8 mouse cellular contexts compared by ENCODE assay signal in genomic region chr9:21591831-21592702, GRCm38 (mm10). TPM values are rescaled to one million over a fixed set of nuclear protein-coding genes. Genes with fewer than 3 reads are reported as not detected.
DNase-seq lines count a peak whose midpoint lies in the region; ATAC-seq and TF ChIP-seq lines count a peak whose summit lies in the region.

No protein-coding gene starts in this region.

- peaks cover 28% of the 10 kb centered on the region for H3K79me2 ChIP-seq in MEL (ENCODE audit: control insufficient read depth, insufficient read depth, low read length, poor library complexity)

- no peak for DNase-seq in heart, postnatal 0 days (ENCODE audit: low spot score)
- no peak for DNase-seq in heart, adult 11 months
- DNase-seq in MEL (ENCODE audit: low read depth, low spot score) (peak; percentile 63), MN1 (ENCODE audit: low spot score) (no peak)
- DNase-seq in forebrain, embryonic 14.5 days (ENCODE audit: low spot score) = no peak
- DNase-seq in adrenal gland, adult 8-10 months = no peak
- no peak for DNase-seq in right cerebral cortex, adult 2 months (ENCODE audit: low spot score in 2 of 2)

- no peak for TF ChIP-seq POLR2A in MEL (IDR thresholded peaks at IDR 0.05; ENCODE audit: control insufficient read depth in 1 of 2, insufficient read depth in 1 of 2, low read depth in 1 of 2, low read length in 2 of 2, poor library complexity in 1 of 2)

- peak overlapping the region; percentile 75 for H3K9ac ChIP-seq in heart, postnatal 0 days (replicated peaks; ENCODE audit: low read depth, low read length)
- H3K9ac ChIP-seq in MEL (ENCODE audit: control insufficient read depth, low read depth, low read length, poor library complexity, severe bottlenecking) = peak overlapping the region; percentile 60
- H3K9ac ChIP-seq in forebrain, embryonic 14.5 days (ENCODE audit: low read length) = peak overlapping the region; percentile 92
- H3K9ac ChIP-seq in liver, embryonic 15.5 days = peak overlapping the region; percentile 85

- peak overlapping the region; percentile 84 for H3K4me2 ChIP-seq in heart, postnatal 0 days (ENCODE audit: low read depth, low read length)
- peak overlapping the region; percentile 90 for H3K4me2 ChIP-seq in forebrain, embryonic 14.5 days (ENCODE audit: low read length)
- peak overlapping the region; percentile 98 for H3K4me2 ChIP-seq in liver, embryonic 15.5 days

- 16% methylated on average over 17 of the region's 17 CpGs for WGBS in heart, postnatal 0 days
- 25% methylated on average over 17 of the region's 17 CpGs for WGBS in forebrain, embryonic 14.5 days
- WGBS in liver, embryonic 15.5 days (ENCODE audit: insufficient replicate concordance) = 16% methylated on average over 17 of the region's 17 CpGs

- peaks cover 15% of the 10 kb centered on the region for H3K4me1 ChIP-seq in heart, postnatal 0 days (ENCODE audit: control insufficient read depth, insufficient read depth)
- peaks cover 3 to 22% of the 10 kb centered on the region in 2 experiments; a peak in 3 of 4 replicates for H3K4me1 ChIP-seq in MEL (ENCODE audit: control insufficient read depth in 1 of 2, insufficient read depth in 2 of 2, low read length in 2 of 2)
- peaks cover 22% of the 10 kb centered on the region for H3K4me1 ChIP-seq in forebrain, embryonic 14.5 days (ENCODE audit: control insufficient read depth, insufficient read depth, low read length)
- peaks cover 38% of the 10 kb centered on the region for H3K4me1 ChIP-seq in liver, embryonic 15.5 days (replicated peaks)

- H3K27me3 ChIP-seq in heart, postnatal 0 days (ENCODE audit: control insufficient read depth, insufficient read depth, low read length) = no peaks in the 10 kb centered on the region
- H3K27me3 ChIP-seq in MEL (ENCODE audit: control insufficient read depth in 1 of 2, insufficient read depth in 2 of 2, low read length in 2 of 2) = no peaks in the 10 kb centered on the region
- no peaks in the 10 kb centered on the region for H3K27me3 ChIP-seq in forebrain, embryonic 14.5 days (replicated peaks; ENCODE audit: control insufficient read depth, insufficient read depth, low read length)
- H3K27me3 ChIP-seq in liver, embryonic 15.5 days = no peaks in the 10 kb centered on the region

- peak; percentile 33 for ATAC-seq in heart, postnatal 0 days (ENCODE audit: insufficient read depth, low read depth)
- peak; percentile 70 for ATAC-seq in forebrain, embryonic 14.5 days
- peak; percentile 41 for ATAC-seq in liver, embryonic 15.5 days (ENCODE audit: insufficient read depth)

- H3K4me3 ChIP-seq in heart, postnatal 0 days (ENCODE audit: low read depth, low read length) = peak overlapping the region; percentile 92
- peak overlapping the region; percentile 51 to 65 for H3K4me3 ChIP-seq in MEL (ENCODE audit: control insufficient read depth in 1 of 2, insufficient read depth in 1 of 2, low read depth in 2 of 2, low read length in 2 of 2)
- H3K4me3 ChIP-seq in forebrain, embryonic 14.5 days (ENCODE audit: low read depth, low read length) = peak overlapping the region; percentile 91
- peak overlapping the region; percentile 84 for H3K4me3 ChIP-seq in liver, embryonic 15.5 days (replicated peaks)

- TF ChIP-seq CTCF in heart, postnatal 0 days (IDR thresholded peaks at IDR 0.05; ENCODE audit: low read depth) = no peak
- no peak for TF ChIP-seq CTCF in MEL (IDR thresholded peaks at IDR 0.05 in 2 of 3, conservative IDR thresholded peaks at IDR 0.05 in 1 of 3; ENCODE audit: control insufficient read depth in 1 of 3, insufficient read depth in 1 of 3, low read depth in 2 of 3, low read length in 3 of 3, poor library complexity in 1 of 3, severe bottlenecking in 1 of 3)

- peaks cover 49% of the 10 kb centered on the region for H3K36me3 ChIP-seq in heart, postnatal 0 days (replicated peaks; ENCODE audit: control insufficient read depth, insufficient read depth, low read length)
- peaks cover 9 to 20% of the 10 kb centered on the region in 2 experiments for H3K36me3 ChIP-seq in MEL (ENCODE audit: control insufficient read depth in 1 of 2, insufficient read depth in 2 of 2, low read length in 2 of 2)
- peaks cover 51% of the 10 kb centered on the region for H3K36me3 ChIP-seq in forebrain, embryonic 14.5 days (ENCODE audit: control insufficient read depth, insufficient read depth, low read length)
- peaks cover 51% of the 10 kb centered on the region for H3K36me3 ChIP-seq in liver, embryonic 15.5 days (replicated peaks)

- TF ChIP-seq RAD21 in MEL (IDR thresholded peaks at IDR 0.05; ENCODE audit: low read depth, low read length) = no peak

- no peaks in the 10 kb centered on the region for H3K9me3 ChIP-seq in heart, postnatal 0 days (replicated peaks; ENCODE audit: control insufficient read depth, low read length)
- no peaks in the 10 kb centered on the region for H3K9me3 ChIP-seq in MEL (replicated peaks; ENCODE audit: insufficient read depth, low read length)
- no peaks in the 10 kb centered on the region for H3K9me3 ChIP-seq in forebrain, embryonic 14.5 days (replicated peaks; ENCODE audit: control insufficient read depth, low read length)
- no peaks in the 10 kb centered on the region for H3K9me3 ChIP-seq in liver, embryonic 15.5 days (replicated peaks)

- TF ChIP-seq EP300 in heart, postnatal 0 days (IDR thresholded peaks at IDR 0.05; ENCODE audit: low read depth) = 0 out of 2 replicates have a peak, but pooled peaks have one; percentile 6
- no peak for TF ChIP-seq EP300 in MEL (IDR thresholded peaks at IDR 0.05; ENCODE audit: low read depth in 1 of 2, low read length in 2 of 2)

- peak overlapping the region; percentile 89 for H3K27ac ChIP-seq in heart, postnatal 0 days (ENCODE audit: low read depth)
- peak overlapping the region; percentile 25 for H3K27ac ChIP-seq in MEL (ENCODE audit: control insufficient read depth, low read depth, low read length)
- peak overlapping the region; percentile 45; the same call in 1 of the 2 replicates for H3K27ac ChIP-seq in forebrain, embryonic 14.5 days (ENCODE audit: low read depth, low read length)
- peak overlapping the region; percentile 87 for H3K27ac ChIP-seq in liver, embryonic 15.5 days (replicated peaks)

TF ChIP-seq in MEL, 35 proteins besides CTCF, POLR2A, EP300 and RAD21:
- TF ChIP-seq USF2 (IDR thresholded peaks at IDR 0.05; ENCODE audit: borderline replicate concordance in 1 of 2, insufficient read depth in 1 of 2, low read depth in 1 of 2, low read length in 2 of 2) = no peak
- 0 out of 2 replicates have a peak, but pooled peaks have one; percentile 53 for TF ChIP-seq UBTF (IDR thresholded peaks at IDR 0.05; ENCODE audit: borderline replicate concordance, insufficient read depth, low read depth, low read length)

RNA-seq across cellular contexts. Expression of gene Timm29, which starts 0.5 kb away (rescaled TPM):
- 33.4 and 44.6 TPM in 2 replicates for total RNA-seq in heart, postnatal 0 days (2014; rRNA removed; ENCODE audit: low replicate concordance)
- polyA plus RNA-seq in heart, postnatal 0 days (2015; fragmentation: Nextera tagmentation; extraction: Ambion mirVana) = 23.2 and 23.7 TPM in 2 replicates
- 74.1 and 87.9 TPM in 2 replicates for total RNA-seq in MEL (2012; rRNA removed)
- 100 to 1,000 TPM in 1 of 2 experiments, 10 to 100 TPM in 1; 45.8 to 163 TPM for polyA plus RNA-seq in MEL (2012; ENCODE audit: insufficient read depth in 1 of 2, insufficient read length in 2 of 2, low read depth in 1 of 2, low replicate concordance in 2 of 2, missing spikeins in 1 of 2)
- 67.3 and 68.4 TPM in 2 replicates for polyA plus RNA-seq in forebrain, embryonic 14.5 days (2014; fragmentation: Nextera tagmentation; extraction: Ambion mirVana)
- polyA plus RNA-seq in liver, embryonic 15.5 days (2015; fragmentation: Nextera tagmentation; extraction: Ambion mirVana) = 18.4 and 18.9 TPM in 2 replicates
- total RNA-seq in adrenal gland, adult 8-10 months (2022) = 10 to 100 TPM; 61.4 to 80.6 (median 69.3) TPM

RNA-seq across cellular contexts. Expression of gene Yipf2, which starts 0.6 kb away (rescaled TPM):
- 12.3 and 17.6 TPM in 2 replicates for total RNA-seq in heart, postnatal 0 days (2014; rRNA removed; ENCODE audit: low replicate concordance)
- 9.1 and 11.9 TPM in 2 replicates for polyA plus RNA-seq in heart, postnatal 0 days (2015; fragmentation: Nextera tagmentation; extraction: Ambion mirVana)
- total RNA-seq in MEL (2012; rRNA removed) = 22.8 and 24.0 TPM in 2 replicates
- 10 to 100 TPM in 1 of 2 experiments, not detected in 1; 84.9 TPM for polyA plus RNA-seq in MEL (2012; ENCODE audit: insufficient read depth in 1 of 2, insufficient read length in 2 of 2, low read depth in 1 of 2, low replicate concordance in 2 of 2, missing spikeins in 1 of 2)
- polyA plus RNA-seq in forebrain, embryonic 14.5 days (2014; fragmentation: Nextera tagmentation; extraction: Ambion mirVana) = 16.9 and 18.2 TPM in 2 replicates
- polyA plus RNA-seq in liver, embryonic 15.5 days (2015; fragmentation: Nextera tagmentation; extraction: Ambion mirVana) = 10.9 and 12.7 TPM in 2 replicates
- total RNA-seq in adrenal gland, adult 8-10 months (2022) = 10 to 100 TPM; 33.2 to 52.0 (median 44.1) TPM

RNA-seq across cellular contexts. Expression of gene Smarca4, which starts 23.9 kb away (rescaled TPM):
- 55.9 and 66.0 TPM in 2 replicates for total RNA-seq in heart, postnatal 0 days (2014; rRNA removed; ENCODE audit: low replicate concordance)
- polyA plus RNA-seq in heart, postnatal 0 days (2015; fragmentation: Nextera tagmentation; extraction: Ambion mirVana) = 22.2 and 22.9 TPM in 2 replicates
- total RNA-seq in MEL (2012; rRNA removed) = 249 and 263 TPM in 2 replicates
- 100 to 1,000 TPM in 1 of 2 experiments, 10 to 100 TPM in 1; 71.4 to 381 TPM for polyA plus RNA-seq in MEL (2012; ENCODE audit: insufficient read depth in 1 of 2, insufficient read length in 2 of 2, low read depth in 1 of 2, low replicate concordance in 2 of 2, missing spikeins in 1 of 2)
- 128 and 153 TPM in 2 replicates for polyA plus RNA-seq in forebrain, embryonic 14.5 days (2014; fragmentation: Nextera tagmentation; extraction: Ambion mirVana)
- polyA plus RNA-seq in liver, embryonic 15.5 days (2015; fragmentation: Nextera tagmentation; extraction: Ambion mirVana) = 22.5 and 24.5 TPM in 2 replicates
- total RNA-seq in adrenal gland, adult 8-10 months (2022) = 10 to 100 TPM; 78.6 to 92.0 (median 80.9) TPM

RNA-seq across cellular contexts. Expression of gene Carm1, which starts 45.4 kb away (rescaled TPM):
- total RNA-seq in heart, postnatal 0 days (2014; rRNA removed; ENCODE audit: low replicate concordance) = 49.5 and 78.3 TPM in 2 replicates
- polyA plus RNA-seq in heart, postnatal 0 days (2015; fragmentation: Nextera tagmentation; extraction: Ambion mirVana) = 11.3 and 12.7 TPM in 2 replicates
- 121 and 131 TPM in 2 replicates for total RNA-seq in MEL (2012; rRNA removed)
- polyA plus RNA-seq in MEL (2012; ENCODE audit: insufficient read depth in 1 of 2, insufficient read length in 2 of 2, low read depth in 1 of 2, low replicate concordance in 2 of 2, missing spikeins in 1 of 2) = 100 to 1,000 TPM; 121 to 423 TPM
- 22.8 and 26.7 TPM in 2 replicates for polyA plus RNA-seq in forebrain, embryonic 14.5 days (2014; fragmentation: Nextera tagmentation; extraction: Ambion mirVana)
- 18.2 and 23.1 TPM in 2 replicates for polyA plus RNA-seq in liver, embryonic 15.5 days (2015; fragmentation: Nextera tagmentation; extraction: Ambion mirVana)
- total RNA-seq in adrenal gland, adult 8-10 months (2022) = 10 to 100 TPM; 37.7 to 59.2 (median 52.6) TPM

Comparison
In these comparisons a context has a peak if more than half of its experiments do, and no peak if none do; other contexts are left out.
1. H3K27ac ChIP-seq: peak in every context shown above with its lines; median percentile 89 in heart, postnatal 0 days; 87 in liver, embryonic 15.5 days; 45 in forebrain, embryonic 14.5 days; 25 in MEL.